Mouse (Mus musculus) spleen, adult 18-20 months (tissue): ENCODE results near the gene Zic3.

Experiments
- DNase-seq, 2 experiments: peaks; one replicate each; pipeline ENCODE4 v3.0.0; 2022; ENCODE audit warnings: mixed read lengths in 2 of 2

Zic3 gene

GRCm38 (mm10) chrX:58022400-58022799, at the start of gene Zic3:
Gene Zic3 (plus strand): TSS chrX:58022700.
- no peak for DNase-seq

- DNase-seq = no peak
Measured at GRCm38 (mm10) chrX:57982351-57982750, 40.1 kb upstream of the Zic3 start.

- no peak for DNase-seq
Measured at GRCm38 (mm10) chrX:57987455-57988109, 34.9 kb upstream of the Zic3 start.

GRCm38 (mm10) chrX:58013391-58013790, 9.1 kb upstream of the Zic3 start:
- no peak for DNase-seq

- no peak for DNase-seq
Measured at GRCm38 (mm10) chrX:58014093-58014492, 8.4 kb upstream of the Zic3 start.

GRCm38 (mm10) chrX:58014761-58015160, 7.7 kb upstream of the Zic3 start:
- DNase-seq = no peak

- no peak for DNase-seq
Measured at GRCm38 (mm10) chrX:58015336-58015945, 7.1 kb upstream of the Zic3 start.

GRCm38 (mm10) chrX:58018720-58019119, 3.8 kb upstream of the Zic3 start:
- no peak for DNase-seq

- DNase-seq = no peak
Measured at GRCm38 (mm10) chrX:58019257-58019953, 3.1 kb upstream of the Zic3 start.

- DNase-seq = no peak
Measured at GRCm38 (mm10) chrX:58027631-58028030, 5.1 kb downstream of the Zic3 start.

GRCm38 (mm10) chrX:58028082-58028481, 5.6 kb downstream of the Zic3 start:
- DNase-seq = no peak

GRCm38 (mm10) chrX:58028858-58029257, 6.4 kb downstream of the Zic3 start:
- DNase-seq = no peak

GRCm38 (mm10) chrX:58030100-58030834, 7.8 kb downstream of the Zic3 start:
- no peak for DNase-seq

- no peak for DNase-seq
Measured at GRCm38 (mm10) chrX:58030835-58031670, 8.6 kb downstream of the Zic3 start.

- no peak for DNase-seq
Measured at GRCm38 (mm10) chrX:58031671-58032605, 9.4 kb downstream of the Zic3 start.

- no peak for DNase-seq
Measured at GRCm38 (mm10) chrX:58032622-58033021, 10.1 kb downstream of the Zic3 start.

- DNase-seq = no peak
Measured at GRCm38 (mm10) chrX:58033521-58033920, 11.0 kb downstream of the Zic3 start.

GRCm38 (mm10) chrX:58038061-58039007, 15.8 kb downstream of the Zic3 start:
- no peak for DNase-seq

GRCm38 (mm10) chrX:58039703-58040102, 17.2 kb downstream of the Zic3 start:
- DNase-seq = no peak

GRCm38 (mm10) chrX:58041865-58042264, 19.4 kb downstream of the Zic3 start:
- no peak for DNase-seq
